Mouse (Mus musculus): ENCODE results near the gene Thra.

Gene Thra

DNA sequence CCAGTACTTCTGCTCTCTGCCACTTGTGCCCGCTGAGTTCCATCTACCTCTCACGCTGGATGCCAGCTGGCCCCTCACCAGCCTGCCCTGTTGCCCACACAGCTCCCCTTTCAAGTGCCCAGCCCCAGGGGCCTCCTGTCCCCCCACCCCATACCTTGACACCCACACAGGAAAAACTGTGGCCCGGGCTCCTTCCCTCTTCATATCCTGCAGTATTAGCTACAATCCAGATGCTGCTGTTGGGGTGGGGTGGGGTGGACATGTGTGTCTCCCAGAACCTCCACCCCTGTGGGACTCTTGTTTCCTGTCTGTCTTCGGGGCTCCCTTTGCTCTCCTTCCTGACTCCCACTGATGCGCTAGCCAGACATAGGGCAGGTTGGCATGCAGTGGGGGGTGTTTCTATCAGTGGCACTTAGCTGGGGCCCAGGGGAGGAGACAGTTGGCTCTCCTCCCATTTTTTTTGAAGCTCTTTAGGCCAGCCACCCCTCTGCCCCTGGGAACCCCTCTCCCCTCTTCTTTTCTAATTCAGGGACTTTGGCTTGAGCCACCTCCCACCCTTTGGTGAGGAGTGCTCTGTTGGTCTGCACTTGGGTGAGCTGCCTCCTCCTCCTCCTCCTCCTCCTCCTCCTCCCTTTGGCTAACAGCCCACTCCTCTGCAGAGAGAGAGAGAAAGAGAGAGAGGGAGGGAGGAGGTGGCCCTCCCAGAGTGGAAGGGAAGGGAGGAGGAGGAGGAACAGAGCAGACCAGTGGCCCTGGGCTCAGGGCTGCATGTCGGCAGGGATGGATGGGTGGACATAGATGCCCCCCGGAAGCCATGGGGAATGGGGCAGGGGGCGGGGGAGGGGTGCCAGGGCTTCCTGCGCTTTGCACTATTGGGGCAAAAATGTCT is 25.2 kb downstream of the Thra start:
- DNase-seq (ENCODE audit: low read depth, low spot score), result no peak

DNA sequence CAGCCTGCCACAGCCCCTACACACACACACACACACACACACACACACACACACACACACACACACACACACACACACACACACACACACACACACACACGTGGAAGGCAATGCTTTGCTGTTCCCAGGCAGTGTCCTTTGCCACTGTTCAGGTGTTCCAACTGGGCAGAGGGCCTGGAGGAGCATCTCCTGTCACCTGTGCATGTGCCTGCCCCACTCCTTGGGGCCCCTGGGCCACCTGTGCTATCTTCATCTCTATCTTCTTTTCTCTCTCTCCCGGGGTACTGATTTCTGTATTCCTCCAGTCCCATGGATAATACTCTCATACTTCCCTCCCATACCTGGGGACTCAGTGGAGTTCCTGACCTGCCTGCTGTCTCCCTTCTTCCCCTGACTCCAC is 25.9 kb downstream of the Thra start:
- DNase-seq (ENCODE audit: low read depth, low spot score), result no peak

DNA sequence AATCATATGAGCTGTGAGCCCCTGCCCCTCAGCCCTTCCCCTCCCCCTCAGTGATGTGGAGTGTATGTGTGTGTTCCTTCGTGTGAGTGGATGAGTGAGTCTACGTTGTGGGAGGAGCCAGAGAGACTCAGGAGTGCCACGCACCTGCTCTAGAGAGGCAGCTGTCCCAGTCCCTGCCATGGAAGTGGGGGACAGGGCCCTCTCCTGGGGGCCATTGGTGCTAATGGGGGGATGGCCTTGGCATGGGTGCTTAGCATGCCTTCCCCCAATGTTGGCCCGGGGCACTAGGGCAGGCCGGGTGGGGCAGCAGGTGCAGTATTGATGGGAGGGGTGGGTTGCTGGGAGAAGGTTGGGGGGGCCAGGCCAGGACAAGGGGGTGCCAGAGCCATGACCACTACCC is 26.4 kb downstream of the Thra start:
- DNase-seq (ENCODE audit: low read depth, low spot score), result no peak

DNA sequence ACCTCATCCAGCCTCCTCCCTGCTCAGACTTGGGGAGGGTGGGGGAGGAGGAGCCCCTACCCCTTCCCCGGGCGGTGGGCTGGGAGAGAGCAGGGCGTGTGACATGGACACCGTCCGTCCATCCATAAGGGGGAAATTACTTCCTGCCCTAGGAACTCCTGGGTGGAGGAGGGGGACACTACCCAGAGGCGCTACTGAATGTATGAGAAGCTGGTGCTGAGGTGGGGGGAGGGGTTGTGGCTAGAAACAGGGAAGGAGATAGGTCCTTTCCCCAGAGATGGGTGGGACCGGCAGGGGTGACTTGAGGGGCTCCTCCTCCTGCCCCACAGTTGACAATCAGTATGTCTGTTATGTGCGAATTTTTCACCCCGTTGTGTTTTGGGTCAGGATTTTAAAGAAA is 26.8 kb downstream of the Thra start:
- DNase-seq (ENCODE audit: low read depth, low spot score), result no peak

DNA sequence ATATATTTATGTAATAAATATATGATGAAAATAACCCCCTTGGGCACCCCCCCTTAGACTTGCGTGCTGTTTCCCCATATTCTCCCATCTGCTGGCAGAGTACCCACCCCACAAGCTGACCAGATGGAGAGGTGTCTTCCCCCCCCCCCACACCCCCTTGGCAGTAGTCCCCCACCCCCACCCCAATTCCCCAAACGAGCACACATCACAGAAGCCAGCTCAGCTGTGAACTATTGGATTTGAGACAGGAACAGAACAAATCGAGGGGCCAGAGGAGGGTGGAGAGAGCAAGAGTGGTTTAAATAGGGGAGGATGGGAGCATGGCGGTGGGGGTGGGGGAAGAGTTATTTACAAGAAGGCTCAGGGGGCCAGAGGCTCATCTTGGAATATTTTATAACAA is 27.3 kb downstream of the Thra start:
- no peak for DNase-seq (ENCODE audit: low read depth, low spot score)

DNA sequence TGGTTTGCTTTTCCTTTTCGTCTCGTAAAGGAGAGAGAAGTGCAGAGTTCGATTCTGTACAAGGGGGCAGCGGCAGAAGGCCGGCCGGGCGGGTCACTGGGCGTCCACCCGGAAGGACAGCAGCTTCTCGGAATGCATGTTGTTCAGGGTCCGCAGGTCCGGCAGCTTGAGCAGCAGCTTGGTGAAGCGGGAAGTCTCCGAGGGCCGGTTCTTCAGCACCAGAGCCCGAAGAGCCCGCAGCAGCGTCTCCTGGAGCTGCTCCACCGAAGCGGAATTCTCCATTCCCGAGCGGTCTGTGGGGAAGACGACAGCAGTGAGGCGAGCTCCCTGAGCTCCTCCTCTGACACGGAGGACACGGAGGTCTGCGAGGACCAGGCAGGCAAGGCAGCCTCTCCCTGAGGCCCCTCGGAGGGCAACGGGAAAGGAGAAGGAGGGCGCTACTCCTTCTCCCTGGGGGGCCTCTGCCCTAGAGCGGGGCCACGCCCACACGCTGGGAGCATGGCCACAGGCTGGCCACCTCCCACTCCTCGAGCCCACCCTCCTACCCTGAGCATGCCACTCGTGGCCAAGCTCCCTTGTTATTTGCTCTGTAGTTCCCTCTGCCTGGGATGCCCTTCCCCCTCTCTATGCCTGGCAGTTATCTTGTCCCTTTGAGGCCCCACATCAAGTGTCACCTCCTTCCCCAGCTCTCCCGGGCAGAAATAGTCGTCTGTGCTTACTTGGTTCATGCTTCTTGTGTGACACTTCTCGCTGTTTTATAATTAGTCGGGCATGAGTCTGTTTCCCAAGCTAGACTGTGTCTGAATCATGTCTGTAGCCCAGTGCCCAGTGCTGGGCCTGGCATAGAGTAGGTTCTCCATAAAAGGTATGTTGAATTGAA is 27.9 kb downstream of the Thra start:
- DNase-seq (ENCODE audit: low read depth, low spot score), result no peak

DNA sequence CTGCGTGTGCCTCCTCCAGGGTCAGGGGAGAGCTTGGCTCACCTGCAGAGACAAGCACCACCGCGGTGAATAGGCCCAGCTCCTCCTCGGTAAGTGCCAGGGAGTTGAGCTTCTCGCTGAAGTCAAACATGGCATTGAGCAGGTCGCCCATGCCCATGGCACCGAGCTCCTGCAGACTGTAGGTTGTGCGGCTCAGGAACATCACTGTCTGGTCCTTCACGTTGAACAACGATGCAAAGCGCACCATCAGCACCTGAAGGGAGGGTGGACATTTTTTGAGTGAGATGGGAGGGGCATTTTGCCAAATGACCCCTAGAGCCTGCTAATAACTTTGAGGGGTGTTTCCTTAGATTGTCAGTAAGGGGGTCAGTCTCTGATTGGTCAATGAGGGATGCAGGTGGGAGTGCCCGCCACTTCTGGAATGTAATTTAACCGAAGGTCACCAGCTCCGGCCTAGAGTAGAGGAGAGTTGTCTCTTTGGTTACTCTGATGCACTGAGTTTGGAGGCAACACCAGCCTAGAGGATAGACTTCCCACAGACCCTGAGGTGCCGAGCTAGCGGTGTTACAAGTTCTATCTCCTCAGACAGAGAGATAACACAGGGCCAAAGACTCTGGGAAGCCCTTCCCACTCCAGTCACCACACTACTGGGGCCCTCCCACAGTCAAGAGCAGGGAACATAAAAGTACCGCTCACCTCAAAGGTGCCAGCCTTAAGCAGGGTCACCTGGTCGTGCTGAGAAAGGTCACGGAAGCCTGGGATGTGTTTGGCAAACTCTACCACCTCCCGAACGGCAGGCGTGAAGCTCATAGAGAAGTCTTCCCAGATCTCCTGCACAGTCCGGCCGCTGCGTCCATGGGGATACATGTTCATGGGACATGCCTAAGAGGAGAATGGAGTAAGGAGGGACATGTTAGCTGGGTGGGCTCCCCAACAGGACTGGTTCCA is 28.8 kb downstream of the Thra start:
- no peak for DNase-seq (ENCODE audit: low read depth, low spot score)

DNA sequence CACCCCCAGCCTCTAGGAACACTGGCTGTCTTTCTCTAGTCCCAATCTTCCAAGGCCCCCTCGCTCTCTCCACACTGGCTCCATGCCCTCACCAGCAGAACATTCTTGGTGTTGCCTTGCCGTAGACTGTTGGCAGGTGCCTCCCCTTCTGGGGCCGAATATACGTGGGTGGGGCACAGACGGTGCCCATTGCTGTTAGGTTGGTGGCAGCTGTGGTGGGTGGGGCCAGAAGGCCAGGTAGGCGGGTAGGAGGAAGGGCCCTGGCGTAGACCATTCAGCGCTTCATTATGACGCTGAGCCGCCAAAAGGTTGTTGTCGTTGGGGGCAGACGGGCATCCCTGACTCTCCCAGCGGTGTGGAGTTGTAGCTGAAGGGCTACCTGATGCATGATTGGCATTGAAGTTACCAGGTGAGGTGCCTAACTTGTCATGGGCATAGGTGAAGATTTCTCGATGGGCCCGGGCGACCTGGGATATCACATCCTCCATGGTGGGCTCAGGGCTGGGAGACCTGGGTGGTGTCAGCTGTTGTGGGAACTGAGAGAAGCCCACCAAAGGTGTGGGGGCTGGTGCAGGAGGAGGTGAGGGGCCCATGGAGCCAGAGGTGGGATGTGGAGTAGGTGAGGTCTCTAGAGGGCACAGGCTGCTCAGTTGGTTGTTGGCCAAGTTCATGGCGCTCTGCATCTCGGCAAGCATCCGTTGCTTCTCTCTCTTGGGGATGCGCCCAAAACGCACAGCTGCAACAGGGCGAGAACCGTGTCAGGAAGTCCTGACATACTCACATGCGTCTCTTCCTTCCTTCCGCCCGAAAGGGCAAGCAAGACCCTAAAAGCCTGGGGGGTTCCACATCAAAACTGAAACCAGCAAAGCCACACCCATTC is 29.9 kb downstream of the Thra start:
- DNase-seq (ENCODE audit: low read depth, low spot score), result no peak

DNA sequence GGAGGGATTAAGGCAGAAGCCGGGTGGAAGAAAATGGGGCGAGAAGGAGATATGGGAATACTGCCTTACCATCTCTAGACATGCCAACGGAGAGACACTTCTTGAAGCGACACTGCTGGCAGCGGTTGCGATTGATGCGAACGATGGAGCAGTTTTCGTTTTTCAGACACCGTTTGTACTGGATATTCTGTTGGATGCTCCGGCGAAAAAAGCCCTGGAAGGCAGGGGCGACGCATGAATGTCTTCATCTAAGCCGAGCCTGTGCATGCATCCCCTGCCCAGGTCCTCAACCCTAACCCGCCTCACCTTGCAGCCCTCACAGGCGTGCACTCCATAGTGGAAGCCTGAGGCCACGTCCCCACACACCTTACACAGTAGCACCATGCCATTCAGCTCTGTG is 30.7 kb downstream of the Thra start:
- no peak for DNase-seq (ENCODE audit: low read depth, low spot score)

DNA sequence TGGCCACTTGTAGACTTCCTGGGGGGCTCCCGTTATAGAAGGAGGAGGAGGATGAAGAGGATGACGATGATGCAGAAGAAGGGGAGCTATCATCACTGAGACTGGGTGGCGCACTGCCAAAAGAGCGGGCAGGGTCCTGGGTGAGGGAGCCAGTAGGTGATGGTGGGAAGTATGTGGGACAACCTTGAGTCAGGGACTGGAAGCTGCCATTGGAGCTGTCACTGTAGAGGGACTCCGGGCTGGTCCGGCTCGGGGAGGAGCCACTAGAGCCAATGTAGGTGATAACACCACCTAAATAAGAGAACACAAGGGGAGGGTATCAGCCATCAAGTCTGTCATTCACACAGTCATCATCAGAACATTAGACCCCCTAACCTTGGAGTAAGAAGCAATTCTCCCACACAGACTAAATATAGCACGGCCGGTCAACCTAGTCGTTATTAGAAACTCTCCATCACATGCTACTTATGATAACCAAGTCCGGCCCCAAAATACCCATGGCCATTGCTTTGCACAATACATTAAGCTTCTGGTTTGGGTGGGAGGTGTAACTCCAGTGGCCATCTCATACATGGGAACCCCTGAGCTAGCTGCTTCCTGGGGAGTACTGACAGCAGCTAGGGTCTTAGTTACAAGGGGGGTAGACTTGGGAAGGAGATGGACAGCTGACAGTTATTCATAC is 31.5 kb downstream of the Thra start:
- DNase-seq (ENCODE audit: low read depth, low spot score), result no peak

DNA sequence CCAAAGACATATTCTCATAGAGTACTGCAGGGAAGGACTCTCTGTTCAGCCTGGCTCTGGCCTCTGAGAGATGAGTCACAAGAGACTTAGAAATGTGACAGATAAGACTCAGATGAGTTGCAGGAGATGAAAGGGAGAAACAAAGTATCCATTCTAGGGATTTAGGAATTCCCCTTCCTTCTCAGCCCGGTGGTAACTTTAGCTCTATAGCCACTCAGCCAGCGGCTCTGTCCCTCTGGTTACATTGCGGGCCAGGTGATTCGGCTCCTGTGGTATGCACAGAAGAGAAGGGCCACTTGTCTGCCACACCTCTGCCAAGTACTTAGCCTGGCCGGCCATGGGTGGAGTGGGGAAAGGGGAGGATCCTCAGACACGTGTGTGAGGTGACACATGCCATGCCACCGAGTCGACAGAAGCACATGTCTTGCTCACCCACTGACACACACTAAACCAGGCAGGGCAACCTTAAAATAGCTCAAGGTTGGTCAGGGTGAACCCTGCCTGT is 32.3 kb downstream of the Thra start:
- DNase-seq (ENCODE audit: low read depth, low spot score), result no peak

DNA sequence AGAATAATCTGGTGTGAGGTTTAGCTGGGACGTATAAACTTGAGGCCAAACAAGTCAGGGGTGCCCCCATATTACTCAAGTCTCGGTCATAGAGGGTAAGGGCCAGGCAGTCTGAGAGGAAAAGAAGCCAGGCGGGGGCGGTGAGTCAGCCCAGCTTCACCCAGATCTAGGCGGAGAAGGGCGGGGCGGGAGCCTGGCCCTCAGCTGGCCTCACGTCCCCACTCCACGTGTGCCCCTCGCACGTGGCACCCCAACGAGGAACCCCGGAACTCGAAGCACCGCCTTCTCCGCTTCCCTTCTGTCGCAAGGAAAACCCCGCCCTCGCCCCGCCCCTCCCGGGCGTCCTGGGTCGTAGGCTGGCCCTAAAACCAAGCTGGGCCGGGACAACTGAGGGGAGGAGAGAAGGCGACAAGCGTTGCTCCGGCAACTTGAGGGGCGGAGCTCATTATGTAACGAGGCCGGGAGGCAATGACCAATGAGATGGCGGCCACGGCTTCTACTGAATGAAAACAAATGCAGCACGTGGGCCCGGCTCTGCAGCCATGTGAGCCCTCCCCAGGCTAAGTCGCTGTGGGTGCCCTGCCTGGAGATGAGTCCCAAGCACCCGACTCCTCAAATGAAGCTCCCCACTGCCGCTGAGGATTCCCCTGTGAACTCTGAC is 33.3 kb downstream of the Thra start:
- DNase-seq (ENCODE audit: low read depth, low spot score), result peak; percentile 100

DNA sequence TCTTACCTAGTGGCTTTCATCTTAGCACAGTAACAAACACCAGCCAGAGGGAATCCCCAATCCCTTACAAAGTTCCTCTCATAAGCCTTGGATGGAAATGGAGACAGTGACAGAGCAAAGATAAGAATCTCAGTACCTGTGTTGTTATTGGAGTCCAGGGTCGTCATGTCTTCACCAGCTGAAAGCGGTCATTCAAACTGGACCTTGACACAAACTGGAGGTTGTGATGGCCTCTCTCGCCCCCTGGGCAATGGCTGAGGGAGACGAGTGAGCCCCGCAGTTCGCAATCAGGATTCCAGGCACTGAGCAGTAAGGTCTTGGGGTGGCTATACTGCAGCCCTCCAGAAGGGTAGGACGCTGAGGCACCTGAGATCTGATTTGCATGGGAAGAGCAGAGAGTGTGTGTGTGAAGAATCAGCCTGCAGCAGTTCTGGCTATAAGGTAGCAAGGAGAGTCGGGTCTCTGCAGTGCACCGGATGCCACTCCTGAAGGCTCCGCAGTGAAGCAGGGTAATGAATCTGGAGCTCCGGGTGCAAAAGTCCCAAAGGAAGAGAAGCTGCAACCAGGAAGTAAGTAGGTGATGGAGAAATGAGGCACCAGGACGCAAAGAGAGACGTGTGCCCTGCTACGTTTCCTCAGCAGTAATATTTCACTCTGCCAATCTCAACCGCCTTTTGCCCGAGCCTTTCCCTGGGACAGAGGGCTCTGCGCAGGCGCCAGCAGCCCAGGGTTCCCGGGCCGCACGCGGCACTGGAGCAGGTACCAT is 34.3 kb downstream of the Thra start, which contains the start of gene Nr1d1:
TSS of gene Nr1d1 (minus strand) at position 752 of the 766 bp plus-strand sequence.
- no peak for DNase-seq (ENCODE audit: low read depth, low spot score)

DNA sequence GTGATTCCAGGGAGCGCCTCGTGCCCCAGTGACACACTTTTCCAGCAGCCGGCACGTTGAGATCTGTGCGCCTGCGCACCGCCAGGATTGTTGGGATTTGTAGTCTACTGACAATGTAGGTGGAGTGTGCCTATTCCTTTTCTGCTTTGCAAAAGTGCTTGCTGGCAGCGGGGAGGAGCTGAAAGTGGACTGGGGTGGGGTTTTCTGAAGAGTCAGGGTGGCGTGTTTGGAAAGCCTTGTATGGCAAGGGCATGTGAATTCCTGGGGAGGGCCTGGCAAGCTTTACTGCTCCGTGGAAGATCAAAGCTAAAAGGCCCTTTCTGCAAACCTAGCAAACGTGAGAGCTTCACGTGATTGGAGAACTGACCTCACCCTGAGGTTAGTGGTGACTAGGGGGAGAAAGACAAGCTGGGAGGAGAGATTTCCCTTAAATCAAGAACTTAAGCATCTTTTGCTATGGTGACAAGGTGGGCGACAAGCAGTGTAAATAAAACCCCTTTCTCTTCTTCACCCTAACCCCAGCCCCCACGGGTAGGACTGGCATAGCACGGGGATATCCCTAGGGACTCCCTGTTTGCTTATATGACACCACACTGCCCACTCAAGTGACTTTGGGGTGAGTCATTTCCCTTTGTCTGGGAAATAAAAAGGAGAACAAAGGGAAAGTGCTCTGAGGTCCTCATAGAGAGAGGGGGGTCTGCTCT is 35.1 kb downstream of the Thra start:
- peak; percentile 94 for DNase-seq (ENCODE audit: low read depth, low spot score)

DNA sequence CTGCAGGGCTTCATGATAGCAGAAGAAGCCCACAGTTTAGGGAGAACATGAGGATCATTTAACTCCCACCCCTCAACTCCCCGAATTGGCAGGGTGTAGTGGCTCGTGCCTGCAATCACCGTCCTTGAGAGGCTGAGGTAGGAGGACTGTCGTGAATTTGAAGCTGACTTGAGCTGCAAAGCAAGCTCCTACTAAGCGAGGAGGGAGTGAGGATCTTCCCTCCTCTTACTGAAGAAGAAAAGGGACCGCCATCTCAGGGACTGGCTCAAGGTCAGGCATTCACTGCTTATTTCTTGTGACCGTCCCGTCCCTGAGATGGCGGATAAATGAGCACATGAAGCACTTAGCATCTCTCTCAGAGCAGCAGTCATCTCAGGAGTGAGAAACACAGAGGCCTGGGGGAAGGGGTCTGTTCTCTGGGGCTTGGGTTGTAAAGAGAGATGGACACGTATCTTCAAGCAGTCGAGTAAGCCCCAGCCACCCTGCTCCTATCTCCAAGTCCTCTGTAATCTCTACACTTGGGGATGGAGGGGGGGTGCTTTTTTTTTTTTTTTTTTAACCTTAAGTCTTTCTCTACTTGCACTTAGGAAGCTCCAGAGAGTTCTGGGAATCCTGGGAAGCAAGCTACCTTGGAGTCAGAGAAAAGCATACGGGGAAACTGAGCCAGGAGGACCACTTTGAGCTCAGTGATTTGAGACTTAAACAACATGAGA is 35.8 kb downstream of the Thra start:
- no peak for DNase-seq (ENCODE audit: low read depth, low spot score)

DNA sequence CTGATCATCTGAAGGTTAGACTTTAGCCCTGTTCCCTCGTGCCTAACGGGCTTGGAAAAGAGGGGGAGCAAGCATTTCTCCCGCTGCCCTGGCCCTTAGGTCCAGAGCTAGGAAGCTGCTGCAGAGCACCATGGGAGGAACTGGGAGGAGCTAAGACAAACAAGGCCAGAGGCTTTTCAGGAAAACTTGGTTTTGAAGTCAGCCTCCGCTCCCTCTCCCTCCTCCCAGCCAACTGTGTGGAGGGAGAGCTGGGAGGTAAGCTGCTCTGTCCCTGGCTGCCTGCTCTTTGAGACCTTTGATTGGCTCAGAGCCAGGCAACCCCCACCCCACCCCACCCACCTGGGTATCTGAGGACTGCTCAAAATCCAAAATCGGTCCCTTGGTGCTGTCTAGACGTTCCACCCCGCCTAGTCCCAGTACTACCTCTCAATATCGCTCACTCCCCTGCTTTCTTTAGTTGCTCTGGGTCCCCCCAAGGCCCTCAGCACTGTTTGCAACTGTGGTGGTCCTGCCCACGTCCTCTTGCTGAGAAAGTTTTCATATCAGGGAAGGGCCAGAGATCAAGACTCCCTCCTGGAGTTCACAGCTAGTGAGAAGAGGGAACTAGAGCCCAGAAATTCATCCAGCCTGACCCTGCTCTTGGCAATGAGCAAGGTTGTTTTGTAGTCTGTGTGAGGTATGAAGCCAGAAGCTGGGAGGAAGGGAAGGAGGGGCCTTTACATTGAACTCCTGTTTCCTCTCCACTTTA is 36.6 kb downstream of the Thra start:
- DNase-seq (ENCODE audit: low read depth, low spot score), result no peak
